Mouse (Mus musculus): Measurements from ENCODE around the gene 1700067K01Rik. TPM values are rescaled to one million over a fixed set of nuclear protein-coding genes. Genes with fewer than 3 reads are reported as not detected.
"Not testable (repeated sequence)": the region's sequence is repeated elsewhere in the genome, so short reads cannot be mapped to it uniquely, and the experiment has no call there.

Gene 1700067K01Rik
- total RNA-seq, 4 experiments from 2014 or later: 0.49 TPM; not detected in 2

- not testable (repeated sequence) for DNase-seq
Observed at GRCm38 (mm10) chr8:83983222-83983621, 18.1 kb upstream of the 1700067K01Rik start.

DNA sequence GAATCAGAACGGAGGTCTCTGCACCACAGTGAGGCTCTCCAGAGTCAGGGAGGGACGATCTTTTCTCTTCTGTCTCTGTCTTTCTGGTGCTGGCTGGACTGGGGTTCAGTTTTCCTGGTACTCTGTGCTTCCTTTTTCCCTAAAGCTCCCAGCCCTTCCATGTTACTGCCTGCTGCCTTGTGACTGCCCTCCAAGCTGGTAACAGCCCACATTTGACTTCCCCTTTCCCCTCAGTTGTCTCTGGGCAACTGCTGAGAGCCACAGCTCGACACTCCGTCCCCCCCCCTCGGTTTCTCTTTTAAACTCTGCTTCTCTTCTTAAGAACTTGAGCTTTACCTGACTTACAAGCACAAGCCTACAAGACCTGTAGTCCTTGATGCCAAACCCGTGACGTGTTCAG lies 12.1 kb upstream of the 1700067K01Rik start:
- no peak for DNase-seq

GRCm38 (mm10) chr8:83990170-83990569 lies 11.1 kb upstream of the 1700067K01Rik start:
- no peak for DNase-seq

DNA sequence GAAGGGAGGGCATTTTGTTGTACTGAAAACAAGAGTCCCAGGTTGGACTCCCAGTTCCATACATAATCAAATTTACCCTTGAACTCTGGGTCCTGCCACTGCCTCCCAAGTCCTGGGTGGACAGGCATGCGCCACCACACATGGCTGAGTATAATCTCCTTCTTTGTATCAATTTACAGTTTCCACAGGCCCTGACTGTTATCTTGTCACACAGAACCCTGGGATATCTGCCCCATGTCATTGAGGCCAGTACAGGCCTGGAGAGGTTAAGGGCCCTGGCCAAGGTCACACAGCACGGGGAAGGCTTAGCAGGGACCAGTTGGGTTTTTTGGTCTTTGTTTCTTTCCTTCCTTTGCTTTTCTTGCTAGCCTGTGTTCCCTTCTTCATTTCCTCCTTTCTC lies 8.8 kb upstream of the 1700067K01Rik start:
- no peak for DNase-seq

DNA sequence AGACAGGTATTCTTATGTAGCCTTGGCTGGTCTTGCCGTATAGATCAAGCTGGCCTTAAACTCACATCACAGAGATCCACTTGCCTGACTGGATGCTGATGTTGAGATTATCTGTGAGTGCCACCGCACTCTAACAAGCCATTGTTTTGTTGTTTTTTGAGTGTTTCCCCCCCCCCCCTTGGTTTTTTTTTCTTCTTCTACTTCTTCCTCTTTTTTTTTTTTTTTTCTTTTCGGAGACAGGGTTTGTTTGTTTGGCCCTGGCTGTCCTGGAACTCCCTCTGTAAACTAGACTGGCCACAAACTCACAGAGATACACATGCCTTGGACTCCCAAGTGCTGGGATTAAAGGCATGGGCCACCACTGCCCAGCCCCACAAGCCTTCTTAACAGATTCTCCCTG lies 7.3 kb upstream of the 1700067K01Rik start:
- no peak for DNase-seq

GRCm38 (mm10) chr8:83995973-83996372 lies 5.3 kb upstream of the 1700067K01Rik start:
- no peak for DNase-seq

GRCm38 (mm10) chr8:83996567-83997505 lies 4.5 kb upstream of the 1700067K01Rik start:
- peak; percentile 83 for DNase-seq

- DNase-seq: no peak
Observed at GRCm38 (mm10) chr8:83997511-83998141, 3.7 kb upstream of the 1700067K01Rik start, which contains the start of gene Samd1. Samd1 (plus strand) TSS chr8:83997672.

DNA sequence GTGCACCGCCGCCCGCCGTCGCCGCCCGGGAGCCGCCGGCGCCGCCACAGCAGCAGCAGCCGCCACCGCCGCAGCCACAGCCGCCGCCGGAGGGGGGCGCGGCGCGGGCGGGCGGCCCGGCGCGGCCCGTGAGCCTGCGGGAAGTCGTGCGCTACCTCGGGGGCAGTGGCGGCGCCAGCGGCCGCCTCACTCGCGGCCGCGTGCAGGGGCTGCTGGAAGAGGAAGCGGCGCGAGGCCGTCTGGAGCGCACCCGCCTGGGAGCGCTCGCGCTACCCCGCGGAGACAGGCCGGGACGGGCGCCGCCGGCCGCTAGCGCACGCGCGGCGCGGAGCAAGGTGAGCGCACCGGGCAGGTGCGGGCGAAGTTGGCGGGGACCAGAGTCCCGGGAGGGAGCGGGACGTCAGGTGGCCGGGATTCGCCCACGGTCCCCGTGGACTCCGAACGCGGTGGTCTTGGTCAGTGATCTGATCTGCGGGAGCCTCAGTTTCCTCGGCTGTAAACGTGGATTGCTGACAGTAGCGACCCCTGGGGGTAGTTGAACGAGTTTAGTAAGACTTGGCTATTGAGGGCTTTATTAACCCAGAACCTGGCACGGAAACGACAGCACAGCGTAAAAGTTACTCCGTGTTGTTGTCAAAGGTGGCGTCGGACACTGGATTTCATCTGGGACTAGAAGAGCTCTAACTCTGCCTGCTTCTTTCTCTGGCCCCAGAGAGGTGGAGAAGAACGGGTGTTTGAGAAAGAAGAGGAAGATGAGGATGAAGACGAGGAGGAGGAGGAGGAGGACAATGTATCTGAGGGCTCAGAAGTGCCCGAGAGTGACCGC lies 2.9 kb upstream of the 1700067K01Rik start:
- no peak for DNase-seq

GRCm38 (mm10) chr8:83999057-83999705 lies 2.1 kb upstream of the 1700067K01Rik start:
- no peak for DNase-seq

DNA sequence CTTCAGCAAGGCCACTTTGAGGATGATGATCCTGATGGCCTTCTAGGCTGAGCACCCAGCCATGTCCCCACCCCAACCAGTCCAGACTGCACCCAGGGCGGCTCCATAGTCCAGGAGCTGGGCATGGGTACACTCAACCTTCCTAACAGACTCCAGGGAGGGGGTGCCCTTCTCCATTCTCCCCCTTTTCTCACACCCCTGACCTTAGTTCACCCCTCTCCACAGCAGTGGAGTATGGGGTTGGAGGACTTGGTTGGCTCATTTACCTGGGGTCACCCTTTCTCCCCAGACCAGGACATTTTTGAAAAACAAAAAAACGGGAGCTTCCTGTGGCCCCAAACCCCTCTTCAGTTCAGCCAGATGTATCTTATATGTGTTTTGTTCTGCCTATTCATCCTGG lies 1.5 kb upstream of the 1700067K01Rik start:
- DNase-seq: no peak

DNA sequence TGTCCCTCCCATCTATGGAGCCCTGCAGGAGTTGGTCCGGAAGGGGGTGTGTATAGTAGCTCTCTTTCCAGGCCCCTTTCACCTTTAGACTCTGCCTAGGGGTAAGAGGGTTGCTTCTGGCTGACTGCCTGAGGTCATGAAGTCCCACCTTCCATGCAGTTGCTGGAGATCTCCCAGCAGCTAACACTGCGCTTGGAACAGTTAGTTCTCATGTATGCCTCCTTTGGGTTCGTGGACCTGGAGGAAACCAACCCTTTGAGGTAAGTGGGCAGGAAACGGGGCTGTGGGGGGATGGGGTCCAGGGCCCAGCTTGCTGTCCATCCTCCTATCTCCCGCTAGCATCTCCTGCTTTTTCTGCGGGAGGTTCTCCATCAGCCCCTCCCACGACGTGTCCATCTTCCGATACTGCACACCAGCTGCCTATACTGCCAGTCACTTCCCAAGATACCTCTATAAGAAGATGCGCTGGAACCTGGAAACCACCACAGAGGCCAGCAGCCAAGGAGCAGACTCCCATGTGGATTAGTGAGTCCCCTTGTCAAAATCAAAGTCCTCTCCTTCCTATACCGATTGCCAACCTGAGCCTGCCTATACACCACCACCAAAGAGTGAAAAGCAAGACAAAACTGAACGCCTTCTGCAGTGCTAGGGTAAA lies 1.8 kb downstream of the 1700067K01Rik start:
- DNase-seq: no peak

DNA sequence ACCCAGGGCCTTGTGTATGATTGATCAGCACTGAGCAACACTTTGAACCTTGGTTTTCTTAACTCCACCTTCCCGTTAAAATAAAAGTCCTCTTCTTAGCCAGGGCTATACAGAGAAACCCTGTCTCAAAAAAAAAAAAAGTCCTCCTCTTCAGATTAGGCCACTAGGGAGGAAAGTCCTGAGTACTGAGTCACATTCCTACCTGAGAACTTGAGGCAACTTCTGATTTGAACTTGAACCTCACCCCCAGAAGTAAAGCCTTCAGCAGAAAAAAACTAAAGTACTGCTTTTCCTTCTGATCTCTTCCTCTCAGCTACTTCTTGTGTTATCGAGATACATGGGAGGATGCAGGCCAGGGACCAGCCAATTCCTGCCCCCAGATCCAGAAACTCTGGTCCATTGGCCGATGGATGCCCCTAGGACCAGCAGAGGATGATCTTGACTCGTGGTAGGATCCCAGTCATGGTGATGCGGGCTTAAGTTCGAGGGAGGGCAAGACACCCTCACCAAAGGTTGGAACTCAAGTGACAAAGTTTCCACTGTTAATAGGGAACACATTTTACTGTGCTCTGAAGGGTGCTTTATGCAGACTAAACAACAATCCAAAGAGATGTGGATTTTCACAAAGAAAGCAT lies 2.4 kb downstream of the 1700067K01Rik start:
- DNase-seq: no peak

DNA sequence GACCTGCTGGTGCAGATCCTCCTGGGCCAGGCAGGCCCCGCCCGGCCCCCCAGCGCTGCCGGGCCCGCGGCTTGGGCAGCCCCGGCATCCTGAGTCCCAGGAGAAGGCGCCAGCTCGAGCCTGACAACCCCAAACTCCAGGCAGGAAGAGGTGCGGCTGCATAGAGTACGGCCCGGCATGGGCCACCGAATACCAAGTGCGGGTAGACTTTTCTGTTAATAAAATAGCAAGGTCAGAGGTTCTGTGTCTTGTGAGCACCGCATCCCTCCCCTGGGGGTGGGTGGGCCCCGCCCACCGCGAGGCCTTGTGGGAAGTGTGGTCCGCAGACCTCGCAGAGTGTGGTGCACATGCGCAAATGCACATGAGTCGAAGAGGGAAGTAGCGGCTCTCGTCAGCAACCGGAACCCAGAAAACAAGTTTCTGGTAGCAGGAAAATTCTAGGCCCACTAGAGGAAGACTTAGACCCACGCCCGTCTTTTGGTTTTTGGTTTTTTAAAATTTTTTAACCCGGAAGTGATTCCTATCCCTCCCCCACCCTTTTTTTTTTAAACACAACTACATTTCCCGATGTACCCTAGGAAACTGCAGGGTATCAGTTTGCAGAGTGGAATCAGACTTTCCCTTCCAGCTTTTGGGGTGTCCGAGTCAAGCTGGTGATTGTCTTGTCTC lies 3.4 kb downstream of the 1700067K01Rik start:
- DNase-seq: peak; percentile 95

DNA sequence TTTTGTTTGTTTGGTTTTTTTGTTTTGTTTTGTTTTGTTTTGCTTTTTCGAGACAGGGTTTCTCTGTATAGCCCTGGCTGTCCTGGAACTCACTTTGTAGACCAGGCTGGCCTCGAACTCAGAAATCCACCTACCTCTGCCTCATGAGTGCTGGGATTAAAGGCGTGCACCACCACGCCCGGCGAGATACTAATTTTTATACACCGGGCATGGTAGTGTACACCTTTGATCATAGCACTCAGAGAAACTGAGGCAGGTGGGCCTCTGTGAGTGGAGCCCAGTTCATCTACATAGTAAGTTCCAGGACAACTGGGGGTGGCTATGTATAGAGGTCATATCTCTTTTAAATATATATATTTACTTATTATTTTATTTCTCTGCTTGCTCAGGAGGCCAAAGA lies 4.2 kb downstream of the 1700067K01Rik start:
- DNase-seq: not testable (repeated sequence)

DNA sequence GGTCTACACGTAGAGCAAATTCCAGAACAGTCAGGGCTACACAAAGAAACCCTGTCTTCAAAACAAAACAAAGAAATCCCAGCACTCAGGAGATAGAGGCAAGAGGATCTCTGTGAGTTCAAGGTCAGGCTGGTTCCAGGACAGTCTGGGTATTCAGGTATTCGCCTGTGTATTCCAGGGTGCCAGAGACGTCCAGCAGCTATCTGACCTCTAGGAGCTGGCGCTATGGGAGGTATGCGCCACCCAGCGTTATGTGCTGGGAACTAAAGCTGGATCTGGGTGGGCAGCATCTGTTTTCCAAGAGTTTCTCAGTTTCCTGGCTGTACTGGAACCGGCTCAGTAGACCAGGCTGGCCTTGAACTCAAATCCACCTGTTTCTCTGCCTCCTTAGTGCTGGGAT lies 7.1 kb downstream of the 1700067K01Rik start:
- no peak for DNase-seq

DNA sequence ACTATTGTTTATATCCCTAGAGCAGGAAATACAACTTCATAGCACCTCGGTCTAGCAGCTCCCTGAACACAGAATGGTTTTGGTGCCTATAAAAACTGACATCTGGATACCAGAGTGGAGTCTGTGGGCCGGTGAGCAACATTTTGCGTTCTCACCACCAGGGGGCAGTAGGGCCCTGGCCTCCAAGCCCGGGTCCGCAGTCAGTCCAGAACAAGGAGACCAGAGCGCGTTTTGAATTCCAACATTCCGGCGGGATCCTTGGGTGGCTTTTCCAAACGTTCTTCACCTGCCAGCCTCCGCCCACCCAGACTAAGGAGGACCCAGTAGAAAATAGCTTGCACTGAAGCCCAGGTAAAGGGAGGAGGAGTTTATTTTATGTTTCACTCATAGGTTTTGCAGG lies 8.6 kb downstream of the 1700067K01Rik start:
- DNase-seq: peak; percentile 75

GRCm38 (mm10) chr8:84010625-84011611 lies 9.6 kb downstream of the 1700067K01Rik start:
- DNase-seq: no peak
